Mouse (Mus musculus) adrenal gland (tissue): ENCODE measurements at regions not wholly inside any gene's neighbourhood (a gene's known extent, or its start where the extent isn't known, plus 50 kb on each side); places are given as distances from the start of the nearest gene placed in this dataset.
"Not testable (repeated sequence)": the region's sequence is repeated elsewhere in the genome, so short reads cannot be mapped to it uniquely, and the experiment has no call there.

Source experiments
- intact Hi-C: fragments of 180-260 bp; cut with DNase I; formaldehyde crosslinking; loops from one replicate; pipeline ENCODE4 v1.15.1; 2025

DNA sequence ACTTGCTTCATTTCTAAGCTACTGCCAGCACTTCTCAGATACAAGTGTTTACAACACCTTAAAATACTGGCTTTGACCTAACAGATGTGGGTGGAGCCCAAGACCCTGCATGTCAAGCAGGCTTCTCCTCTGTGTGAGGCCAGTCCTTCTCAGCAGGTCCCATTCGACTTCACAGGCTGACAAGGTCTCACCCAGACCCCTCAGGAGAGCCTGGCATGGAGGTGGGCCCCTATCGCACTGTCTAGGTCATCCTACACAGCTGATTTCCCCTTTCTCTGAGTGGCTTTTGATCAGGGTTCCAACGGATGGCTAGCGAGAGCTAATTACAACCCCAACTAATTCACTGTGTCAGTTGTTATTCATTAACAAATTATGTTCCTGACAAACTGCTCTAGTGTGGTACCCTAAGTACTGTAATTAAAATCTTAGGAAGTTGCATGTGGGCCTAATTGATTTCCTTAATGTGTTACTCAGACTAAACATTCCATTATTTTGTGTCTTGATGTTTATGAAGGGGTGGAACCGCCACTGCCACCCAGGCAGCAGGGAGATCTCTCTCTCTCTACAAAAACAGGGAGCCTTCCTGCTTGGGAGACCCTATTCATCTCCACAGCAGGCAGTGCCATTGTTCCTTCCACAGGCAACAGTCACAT is 73.4 kb upstream of the Rad23b start:
- intact Hi-C loops = no loop called here

DNA sequence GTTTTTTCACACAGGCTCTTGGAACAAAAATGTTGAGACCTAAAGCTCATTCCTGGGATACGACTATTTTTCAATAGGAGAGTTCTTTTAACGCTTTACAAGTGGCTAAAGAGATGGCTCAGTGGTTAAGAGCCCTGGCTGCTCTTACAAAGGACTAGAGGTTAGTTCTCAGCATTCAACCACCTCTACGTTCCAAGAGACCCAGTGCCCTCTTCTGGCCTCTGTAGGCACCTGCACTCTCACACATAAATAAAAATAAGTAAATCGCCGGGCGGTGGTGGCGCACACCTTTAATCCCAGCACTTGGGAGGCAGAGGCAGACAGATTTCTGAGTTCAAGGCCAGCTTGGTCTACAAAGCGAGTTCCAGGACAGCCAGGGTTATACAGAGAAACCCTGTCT is 70.5 kb upstream of the Rad23b start:
- intact Hi-C loops = not testable (repeated sequence)

GRCm38 (mm10) chr4:55280706-55281105 is 69.1 kb upstream of the Rad23b start:
- intact Hi-C loops = no loop called here

GRCm38 (mm10) chr4:55281486-55282096 is 68.3 kb upstream of the Rad23b start:
- intact Hi-C loops = no loop called here

DNA sequence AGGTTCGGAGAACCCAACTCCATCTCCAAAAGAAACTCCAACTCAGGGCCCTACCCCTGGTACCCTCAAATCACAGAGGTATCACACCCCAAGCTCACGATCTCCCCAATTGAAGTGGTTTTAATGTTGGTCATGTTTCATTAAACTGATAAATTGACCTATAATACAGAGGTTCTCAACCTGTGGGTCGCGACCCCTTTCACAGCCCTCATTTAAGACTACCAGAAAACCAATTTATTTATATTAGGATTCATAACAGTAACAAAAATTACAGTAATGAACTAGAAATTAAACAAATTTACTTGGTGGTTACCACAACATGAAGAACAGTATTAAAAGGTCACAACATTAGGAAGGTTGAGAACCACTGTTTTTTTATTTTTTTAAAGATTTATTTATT is 67.4 kb upstream of the Rad23b start:
- intact Hi-C loops = no loop called here

- intact Hi-C loops = no loop called here
Measured at GRCm38 (mm10) chr4:55284722-55285225, 65.1 kb upstream of the Rad23b start.

DNA sequence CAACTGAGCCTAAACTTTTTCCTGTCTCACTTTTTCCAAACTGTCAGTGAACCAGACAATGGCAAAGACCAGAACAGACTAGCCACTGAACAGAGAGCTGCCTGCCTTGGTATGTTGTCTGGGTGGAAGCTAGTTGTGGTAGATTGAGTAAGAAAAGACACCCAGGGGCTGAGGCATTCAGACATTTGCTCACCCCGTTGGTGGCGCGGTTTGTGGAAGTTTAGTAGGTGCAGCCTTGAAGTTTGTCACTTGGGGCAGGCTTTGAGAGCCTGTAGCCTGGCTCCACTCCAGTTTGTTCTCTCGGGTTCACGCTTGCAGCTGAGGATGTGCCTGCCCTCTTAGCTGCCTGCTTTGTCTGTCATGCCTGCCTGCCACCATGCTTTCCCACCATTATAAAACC is 64.2 kb upstream of the Rad23b start:
- intact Hi-C loops = no loop called here

GRCm38 (mm10) chr4:55288456-55288855 is 61.4 kb upstream of the Rad23b start:
- intact Hi-C loops = no loop called here

DNA sequence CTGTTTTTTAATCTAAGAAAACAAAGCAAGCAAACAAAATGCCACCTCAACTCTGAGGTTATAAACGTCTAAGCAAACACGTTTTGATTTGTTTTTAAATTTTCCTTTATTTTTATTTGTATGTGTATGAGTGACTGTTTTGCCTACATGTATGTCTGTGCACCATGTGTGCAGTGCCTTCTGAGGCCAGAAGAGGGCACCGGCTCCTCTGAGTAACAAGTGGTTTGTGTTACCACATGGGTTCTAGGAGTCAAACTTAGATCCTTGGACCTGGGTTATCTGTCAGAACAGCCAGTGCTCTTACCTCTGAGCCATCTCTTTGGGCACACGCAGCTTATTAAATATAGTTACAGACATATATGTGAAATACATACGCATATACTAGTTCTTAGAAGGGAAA is 57.6 kb upstream of the Rad23b start:
- intact Hi-C loops = no loop called here

GRCm38 (mm10) chr4:55292701-55293100 is 57.1 kb upstream of the Rad23b start:
- intact Hi-C loops = no loop called here

- intact Hi-C loops = no loop called here
Measured at GRCm38 (mm10) chr4:55293347-55294079, 56.3 kb upstream of the Rad23b start.

- intact Hi-C loops = no loop called here
Measured at GRCm38 (mm10) chr4:55294255-55294687, 55.6 kb upstream of the Rad23b start.

DNA sequence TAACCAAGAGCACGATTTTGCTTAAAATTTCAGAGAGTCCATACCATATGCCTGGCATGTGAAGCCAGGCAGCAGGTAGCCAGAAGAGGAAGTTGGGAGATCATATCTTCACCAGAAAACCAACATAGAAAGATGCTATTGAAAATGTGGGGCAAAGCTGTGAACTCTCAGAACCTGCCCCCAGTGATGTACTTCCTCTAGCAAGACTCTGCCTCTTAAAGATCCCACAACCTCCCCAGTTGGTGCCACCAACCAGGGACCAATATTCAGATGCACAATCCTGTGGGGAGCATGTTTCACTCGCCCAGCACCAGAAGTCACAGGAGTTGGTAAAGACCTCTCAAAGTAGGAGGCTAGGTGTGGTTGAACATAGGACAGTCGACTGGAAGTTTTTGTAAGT is 52.0 kb upstream of the Rad23b start:
- intact Hi-C loops = no loop called here
